Mouse (Mus musculus) intestine, embryonic 16.5 days (tissue): ENCODE data around the gene Apbb2. TPM values are rescaled to one million over a fixed set of nuclear protein-coding genes. Genes with fewer than 3 reads are reported as not detected.
"Not testable (repeated sequence)": the region's sequence is repeated elsewhere in the genome, so short reads cannot be mapped to it uniquely, and the experiment has no call there.

ENCODE experiments used
- ATAC-seq: fragments of 200-750 bp; cut with Nextera tagmentation; 2 replicates; pipeline ENCODE4 v1.8.0; 2017; ENCODE audit warnings: moderate TSS enrichment, moderate library complexity
- H3K27ac ChIP-seq: fragments of 300-500 bp; sonication (generic); 2 replicates; pipeline ENCODE4 v1.5.1; 2014; ENCODE audit warnings: mild to moderate bottlenecking, low read length
- H3K27me3 ChIP-seq: fragments of 300-500 bp; sonication (generic); replicated peaks from 2 replicates; pipeline ENCODE4 v1.6.1; 2014; ENCODE audit warnings: low read length, control low read depth, mixed read lengths; ENCODE audit not compliant: control insufficient read depth, insufficient read depth
- H3K36me3 ChIP-seq: fragments of 300-500 bp; sonication (generic); 2 replicates; pipeline ENCODE4 v1.6.1; 2014; ENCODE audit warnings: low read length, control low read depth; ENCODE audit not compliant: control insufficient read depth, insufficient read depth
- H3K4me1 ChIP-seq: fragments of 300-500 bp; sonication (generic); 2 replicates; pipeline ENCODE4 v1.6.1; 2014; ENCODE audit warnings: low read length, control low read depth, mixed read lengths; ENCODE audit not compliant: control insufficient read depth, insufficient read depth
- H3K4me2 ChIP-seq: fragments of 300-500 bp; sonication (generic); 2 replicates; pipeline ENCODE4 v1.6.1; 2014; ENCODE audit warnings: low read depth, low read length, control low read depth
- H3K4me3 ChIP-seq: fragments of 300-500 bp; sonication (generic); 2 replicates; pipeline ENCODE4 v1.5.1; 2014; ENCODE audit warnings: mild to moderate bottlenecking, low read length
- H3K9ac ChIP-seq: fragments of 300-500 bp; sonication (generic); 2 replicates; pipeline ENCODE4 v1.6.1; 2014; ENCODE audit warnings: low read depth, low read length
- H3K9me3 ChIP-seq: fragments of 300-500 bp; sonication (generic); 2 replicates; pipeline ENCODE4 v1.6.1; 2016; ENCODE audit warnings: low read length, control low read depth; ENCODE audit not compliant: control insufficient read depth
- WGBS: fragments of 180-500 bp; shearing (Covaris S2); extraction: QIAGEN DNeasy Blood & Tissue Kit; methylation state at CpG from one replicate; pipeline ENCODE4 v1.1.7; 2014; 5-methylcytosine and 5-hydroxymethylcytosine counted together
- polyA plus RNA-seq: library from polyadenylated mRNA; unstranded; fragments of >200 nt; fragmentation: Nextera tagmentation; extraction: Ambion mirVana; gene quantifications from 2 replicates; pipeline ENCODE4 v1.2.1, GENCODE M21; 2015

The Apbb2 gene
- polyA plus RNA-seq, 1 experiment from 2014 or later: 31.2 TPM

DNA sequence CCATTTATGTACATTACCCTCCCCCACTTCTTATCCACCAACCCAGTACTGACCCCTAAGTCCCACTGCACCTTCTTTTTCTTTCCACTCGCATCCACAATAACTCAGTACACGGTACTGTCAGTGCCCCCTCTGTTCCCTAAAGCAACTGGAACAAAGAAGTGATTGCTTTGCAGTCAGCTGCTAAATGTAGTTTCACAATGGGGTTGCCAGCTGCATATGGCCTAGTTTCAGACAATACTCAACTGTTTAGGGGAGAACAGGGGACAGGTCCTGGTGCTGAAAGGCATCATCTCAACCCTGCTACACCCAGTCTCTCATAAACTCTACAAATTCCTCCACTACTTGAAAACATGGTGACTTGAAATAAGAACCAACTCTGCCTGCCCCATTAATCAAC, 347.4 kb downstream of the Apbb2 start:
- Histone ChIP-seq H3K4me2 (no peak overlapping the region), H3K27ac (no peak overlapping the region), H3K4me3 (no peak overlapping the region), H3K36me3 (no peaks in the 10 kb centered on the region), H3K4me1 (no peaks in the 10 kb centered on the region), H3K9ac (no peak overlapping the region), H3K9me3 (no peaks in the 10 kb centered on the region), H3K27me3 (no peaks in the 10 kb centered on the region)
- WGBS: 80% methylated on average over 2 of the region's 2 CpGs
- ATAC-seq: no peak

GRCm38 (mm10) chr5:66269616-66270015, 349.0 kb downstream of the Apbb2 start:
- Histone ChIP-seq H3K36me3 (no peaks in the 10 kb centered on the region), H3K27me3 (no peaks in the 10 kb centered on the region), H3K9ac (no peak overlapping the region), H3K4me2 (no peak overlapping the region), H3K9me3 (no peaks in the 10 kb centered on the region), H3K4me3 (no peak overlapping the region), H3K4me1 (no peaks in the 10 kb centered on the region), H3K27ac (no peak overlapping the region)
- no peak for ATAC-seq
- WGBS: 68% methylated on average over 7 of the region's 7 CpGs

GRCm38 (mm10) chr5:66263398-66263797, 355.2 kb downstream of the Apbb2 start:
- Histone ChIP-seq H3K4me2 (no peak overlapping the region), H3K36me3 (no peaks in the 10 kb centered on the region), H3K27me3 (no peaks in the 10 kb centered on the region; the same call in 1 of the 2 replicates), H3K9me3 (no peaks in the 10 kb centered on the region), H3K27ac (no peak overlapping the region), H3K4me1 (no peaks in the 10 kb centered on the region), H3K9ac (no peak overlapping the region), H3K4me3 (no peak overlapping the region)
- ATAC-seq: no peak
- WGBS: 42% methylated on average over 4 of the region's 4 CpGs

- no peaks in the 10 kb centered on the region for H3K4me1 ChIP-seq
- H3K36me3 ChIP-seq: no peaks in the 10 kb centered on the region
- 94% methylated on average over 2 of the region's 2 CpGs for WGBS
- no peaks in the 10 kb centered on the region; the same call in 1 of the 2 replicates for H3K27me3 ChIP-seq
- ATAC-seq: no peak
- H3K9ac ChIP-seq: no peak overlapping the region
- H3K27ac ChIP-seq: no peak overlapping the region
- no peak overlapping the region for H3K4me2 ChIP-seq
- no peaks in the 10 kb centered on the region for H3K9me3 ChIP-seq
- H3K4me3 ChIP-seq: no peak overlapping the region
Observed at GRCm38 (mm10) chr5:66262475-66262874, 356.1 kb downstream of the Apbb2 start.

DNA sequence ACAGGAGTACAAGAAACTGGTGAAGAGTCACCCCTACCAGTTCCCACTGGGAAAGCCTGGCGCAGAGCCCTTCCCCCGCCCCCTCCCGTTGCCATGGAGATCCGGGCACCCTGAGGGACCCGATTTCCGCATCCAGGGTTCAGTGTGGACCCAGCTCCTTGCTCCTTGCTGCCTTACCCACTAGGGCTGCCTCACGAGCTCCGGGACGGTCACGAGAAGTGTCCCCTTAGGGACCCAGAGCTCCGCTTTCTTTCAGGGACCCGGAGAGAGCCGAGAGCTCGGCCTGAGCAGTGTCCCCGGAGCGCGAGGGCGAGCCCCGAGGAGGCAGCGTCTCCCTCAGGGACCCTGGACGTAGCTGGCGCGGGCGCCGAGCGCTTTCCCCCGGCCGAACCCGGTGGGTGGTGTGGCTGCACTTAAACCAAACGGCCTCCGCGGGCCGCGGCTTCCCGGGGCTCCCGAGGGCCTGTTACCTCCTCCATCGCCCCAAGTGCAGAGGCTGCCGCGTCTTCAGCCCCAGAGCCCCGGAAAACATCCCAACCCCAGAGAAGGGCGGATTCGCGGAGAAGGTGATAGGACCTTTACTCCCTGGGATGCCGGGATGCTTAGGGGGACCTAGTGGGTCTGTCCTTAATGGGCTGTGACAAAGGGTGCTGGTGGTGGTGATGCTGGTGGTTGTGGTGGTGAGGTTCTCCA, 358.7 kb downstream of the Apbb2 start, which contains the start of gene Nsun7:
TSS of gene Nsun7 (plus strand) at position 142 of the 693 bp plus-strand sequence.
- H3K9me3 ChIP-seq: no peaks in the 10 kb centered on the region
- H3K4me2 ChIP-seq: peak within 1 kb of the TSS; percentile 90
- no peak within 1 kb of the TSS for H3K27ac ChIP-seq
- 1% methylated on average over 44 of the region's 44 CpGs for WGBS
- H3K4me1 ChIP-seq: no peaks in the 10 kb centered on the region
- peak; percentile 84 for ATAC-seq
- peak within 1 kb of the TSS; percentile 58 for H3K4me3 ChIP-seq
- no peaks in the 10 kb centered on the region for H3K36me3 ChIP-seq
- peak within 1 kb of the TSS; percentile 72 for H3K9ac ChIP-seq
- H3K27me3 ChIP-seq: no peaks in the 10 kb centered on the region; the same call in 1 of the 2 replicates

DNA sequence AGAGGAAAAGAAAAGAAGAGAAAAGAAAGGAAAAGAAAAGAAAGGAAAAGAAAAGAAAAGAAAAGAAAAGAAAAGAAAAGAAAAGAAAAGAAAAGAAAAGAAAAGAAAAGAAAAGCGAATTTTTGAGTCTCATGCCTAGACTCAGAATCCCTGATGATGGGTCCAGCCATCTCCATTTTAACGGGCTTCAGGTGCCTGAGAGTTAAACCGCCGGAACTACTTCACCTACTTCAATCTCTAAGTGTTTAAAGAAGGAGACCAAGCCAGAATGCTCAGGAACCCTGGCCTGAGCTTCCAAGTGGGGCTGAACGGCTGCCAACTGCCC, 359.2 kb downstream of the Apbb2 start:
- not testable (repeated sequence) for H3K4me1 ChIP-seq, ATAC-seq, H3K27me3 ChIP-seq, H3K9me3 ChIP-seq, H3K27ac ChIP-seq, H3K36me3 ChIP-seq
- Histone ChIP-seq H3K9ac (peak overlapping the region; percentile 72; the same call in 1 of the 2 replicates), H3K4me3 (peak overlapping the region; percentile 58), H3K4me2 (peak overlapping the region; percentile 90)
- 6% methylated on average over 5 of the region's 5 CpGs for WGBS

- Histone ChIP-seq H3K36me3 (no peaks in the 10 kb centered on the region), H3K27me3 (no peaks in the 10 kb centered on the region; the same call in 1 of the 2 replicates), H3K4me3 (no peak overlapping the region), H3K4me1 (no peaks in the 10 kb centered on the region), H3K4me2 (no peak overlapping the region), H3K27ac (no peak overlapping the region), H3K9me3 (no peaks in the 10 kb centered on the region), H3K9ac (no peak overlapping the region)
- ATAC-seq: no peak
- WGBS: 71% methylated on average over 2 of the region's 2 CpGs
Observed at GRCm38 (mm10) chr5:66259000-66259399, 359.6 kb downstream of the Apbb2 start.

- ATAC-seq: no peak
- Histone ChIP-seq H3K4me3 (no peak overlapping the region), H3K9me3 (no peaks in the 10 kb centered on the region), H3K27ac (no peak overlapping the region), H3K4me2 (no peak overlapping the region), H3K9ac (no peak overlapping the region), H3K36me3 (no peaks in the 10 kb centered on the region), H3K27me3 (no peaks in the 10 kb centered on the region), H3K4me1 (no peaks in the 10 kb centered on the region)
- 84% methylated on average over 10 of the region's 10 CpGs for WGBS
Observed at GRCm38 (mm10) chr5:66255044-66255443, 363.5 kb downstream of the Apbb2 start.

DNA sequence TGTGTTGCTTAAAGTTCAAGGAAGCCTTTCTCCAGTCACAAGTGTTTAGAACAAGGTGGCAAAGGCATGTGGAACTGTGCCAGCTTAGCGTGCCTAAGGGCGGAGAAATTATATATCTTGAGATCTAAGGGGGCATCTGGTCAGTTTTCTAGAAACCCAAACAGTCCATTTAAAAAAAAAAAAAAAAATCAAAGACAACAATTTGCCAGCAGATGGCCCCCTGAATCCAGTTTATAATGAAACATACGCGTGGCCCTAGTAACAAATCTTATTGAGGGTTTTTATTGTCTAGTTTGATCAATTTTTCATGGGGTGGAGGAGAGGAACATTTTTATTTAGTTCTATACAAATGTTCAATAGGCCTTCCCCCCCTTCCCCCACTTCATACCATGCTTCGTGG, 365.4 kb downstream of the Apbb2 start:
- H3K9me3 ChIP-seq: no peaks in the 10 kb centered on the region
- WGBS: 61% methylated on average over 5 of the region's 5 CpGs
- H3K9ac ChIP-seq: no peak overlapping the region
- H3K36me3 ChIP-seq: no peaks in the 10 kb centered on the region
- H3K27me3 ChIP-seq: no peaks in the 10 kb centered on the region
- H3K4me2 ChIP-seq: no peak overlapping the region
- H3K4me1 ChIP-seq: no peaks in the 10 kb centered on the region
- no peak for ATAC-seq
- no peak overlapping the region for H3K27ac ChIP-seq
- no peak overlapping the region for H3K4me3 ChIP-seq
